Mouse (Mus musculus): ENCODE results near the gene Snx11. TPM values are rescaled to one million over a fixed set of nuclear protein-coding genes. Genes with fewer than 3 reads are reported as not detected.

The Snx11 gene
- total and polyA plus RNA-seq, 2 experiments from 2014 or later = 10.2 to 14.8 TPM

DNA sequence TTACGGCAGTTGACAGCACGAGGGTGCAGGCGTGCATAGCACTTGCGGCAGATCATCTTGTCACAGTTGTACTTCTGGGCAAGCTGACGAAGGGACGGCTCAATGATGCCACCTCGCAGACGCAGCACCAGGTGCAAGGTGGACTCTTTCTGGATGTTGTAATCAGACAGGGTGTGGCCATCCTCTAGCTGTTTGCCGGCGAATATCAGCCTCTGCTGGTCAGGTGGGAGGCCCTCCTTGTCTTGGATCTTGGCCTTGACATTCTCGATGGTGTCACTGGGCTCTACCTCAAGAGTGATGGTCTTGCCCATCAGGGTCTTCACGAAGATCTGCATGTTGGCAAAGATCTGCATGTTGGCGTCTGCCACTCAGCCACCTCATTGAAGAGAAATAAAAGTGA lies 18.1 kb upstream of the Snx11 start:
- Histone ChIP-seq H3K27ac (ENCODE audit: low read depth) (no peak overlapping the region), H3K9me3 (replicated peaks; ENCODE audit: control insufficient read depth, low read length) (no peaks in the 10 kb centered on the region), H3K4me2 (ENCODE audit: low read depth, low read length) (no peak overlapping the region), H3K9ac (replicated peaks; ENCODE audit: low read depth, low read length) (no peak overlapping the region), H3K4me3 (ENCODE audit: low read depth, low read length) (no peak overlapping the region), H3K27me3 (ENCODE audit: control insufficient read depth, insufficient read depth, low read length) (no peaks in the 10 kb centered on the region), H3K4me1 (ENCODE audit: control insufficient read depth, insufficient read depth) (peaks cover 10% of the 10 kb centered on the region), H3K36me3 (replicated peaks; ENCODE audit: control insufficient read depth, insufficient read depth, low read length) (peaks cover 7% of the 10 kb centered on the region; the same call in 1 of the 2 replicates)
- TF ChIP-seq EP300 (IDR thresholded peaks at IDR 0.05; ENCODE audit: low read depth) (no peak), CTCF (IDR thresholded peaks at IDR 0.05; ENCODE audit: low read depth) (no peak)
- ATAC-seq (ENCODE audit: insufficient read depth, low read depth) = no peak
- 91% methylated on average over 13 of the region's 13 CpGs for WGBS
- DNase-seq (ENCODE audit: low spot score) = no peak

DNA sequence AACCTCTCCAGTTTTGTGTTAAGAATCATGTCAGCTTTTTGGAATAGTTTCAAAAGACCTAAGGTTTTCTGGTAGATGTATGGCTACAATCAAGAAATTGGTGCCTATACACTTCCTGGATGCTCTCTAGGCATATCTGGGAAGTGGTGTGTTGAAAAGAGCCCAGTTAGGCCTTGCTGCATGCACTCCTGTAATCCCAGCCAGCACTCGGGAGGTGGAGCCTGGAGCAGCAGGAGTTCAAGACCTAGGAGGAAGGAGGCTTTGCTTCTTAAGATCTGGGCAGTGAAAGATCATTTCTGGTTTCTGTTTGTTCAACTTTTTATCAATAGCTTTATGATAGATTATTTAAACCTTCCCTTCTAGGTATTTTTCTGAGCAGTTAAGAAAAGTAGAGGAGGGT lies 13.3 kb upstream of the Snx11 start:
- Histone ChIP-seq H3K4me2 (ENCODE audit: low read depth, low read length) (peak overlapping the region; percentile 89), H3K9ac (replicated peaks; ENCODE audit: low read depth, low read length) (no peak overlapping the region), H3K9me3 (replicated peaks; ENCODE audit: control insufficient read depth, low read length) (no peaks in the 10 kb centered on the region), H3K27me3 (ENCODE audit: control insufficient read depth, insufficient read depth, low read length) (no peaks in the 10 kb centered on the region), H3K4me3 (ENCODE audit: low read depth, low read length) (no peak overlapping the region), H3K36me3 (replicated peaks; ENCODE audit: control insufficient read depth, insufficient read depth, low read length) (no peaks in the 10 kb centered on the region), H3K4me1 (ENCODE audit: control insufficient read depth, insufficient read depth) (peaks cover 16% of the 10 kb centered on the region), H3K27ac (ENCODE audit: low read depth) (no peak overlapping the region)
- DNase-seq (ENCODE audit: low spot score) (no peak), ATAC-seq (ENCODE audit: insufficient read depth, low read depth) (no peak)
- WGBS = 4% methylated on average over 1 of the region's 1 CpGs
- no peak for TF ChIP-seq EP300 (IDR thresholded peaks at IDR 0.05; ENCODE audit: low read depth)
- no peak for TF ChIP-seq CTCF (IDR thresholded peaks at IDR 0.05; ENCODE audit: low read depth)

DNA sequence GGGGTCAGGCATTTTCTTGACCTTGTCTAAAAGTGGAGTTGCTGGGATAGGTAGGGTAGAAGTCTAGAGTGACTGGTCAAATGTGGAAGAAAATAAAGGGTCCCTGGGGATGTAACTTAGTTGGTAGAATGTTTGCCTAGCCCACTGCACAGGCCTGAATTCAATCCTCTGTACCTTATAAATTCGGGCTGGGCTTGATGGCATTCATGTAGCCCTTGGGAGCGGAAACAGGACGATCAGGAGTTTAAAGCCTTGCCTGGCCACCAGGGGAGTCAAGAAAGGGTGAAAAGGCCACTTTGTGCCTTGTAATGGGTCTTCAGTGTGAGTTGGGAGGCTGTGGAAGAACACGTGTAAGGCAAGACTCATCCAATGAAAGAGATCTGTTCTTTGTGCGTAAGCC lies 12.6 kb upstream of the Snx11 start:
- H3K36me3 ChIP-seq (replicated peaks; ENCODE audit: control insufficient read depth, insufficient read depth, low read length) = no peaks in the 10 kb centered on the region
- peak overlapping the region; percentile 98 for H3K4me3 ChIP-seq (ENCODE audit: low read depth, low read length)
- peak overlapping the region; percentile 89 for H3K4me2 ChIP-seq (ENCODE audit: low read depth, low read length)
- H3K4me1 ChIP-seq (ENCODE audit: control insufficient read depth, insufficient read depth) = peaks cover 16% of the 10 kb centered on the region
- H3K27me3 ChIP-seq (ENCODE audit: control insufficient read depth, insufficient read depth, low read length) = no peaks in the 10 kb centered on the region
- no peak for ATAC-seq (ENCODE audit: insufficient read depth, low read depth)
- TF ChIP-seq EP300 (IDR thresholded peaks at IDR 0.05; ENCODE audit: low read depth) = no peak
- no peak for TF ChIP-seq CTCF (IDR thresholded peaks at IDR 0.05; ENCODE audit: low read depth)
- peak; percentile 20 for DNase-seq (ENCODE audit: low spot score)
- peak overlapping the region; percentile 83 for H3K9ac ChIP-seq (replicated peaks; ENCODE audit: low read depth, low read length)
- peak overlapping the region; percentile 90 for H3K27ac ChIP-seq (ENCODE audit: low read depth)
- no peaks in the 10 kb centered on the region for H3K9me3 ChIP-seq (replicated peaks; ENCODE audit: control insufficient read depth, low read length)
- WGBS = 13% methylated on average over 5 of the region's 5 CpGs

DNA sequence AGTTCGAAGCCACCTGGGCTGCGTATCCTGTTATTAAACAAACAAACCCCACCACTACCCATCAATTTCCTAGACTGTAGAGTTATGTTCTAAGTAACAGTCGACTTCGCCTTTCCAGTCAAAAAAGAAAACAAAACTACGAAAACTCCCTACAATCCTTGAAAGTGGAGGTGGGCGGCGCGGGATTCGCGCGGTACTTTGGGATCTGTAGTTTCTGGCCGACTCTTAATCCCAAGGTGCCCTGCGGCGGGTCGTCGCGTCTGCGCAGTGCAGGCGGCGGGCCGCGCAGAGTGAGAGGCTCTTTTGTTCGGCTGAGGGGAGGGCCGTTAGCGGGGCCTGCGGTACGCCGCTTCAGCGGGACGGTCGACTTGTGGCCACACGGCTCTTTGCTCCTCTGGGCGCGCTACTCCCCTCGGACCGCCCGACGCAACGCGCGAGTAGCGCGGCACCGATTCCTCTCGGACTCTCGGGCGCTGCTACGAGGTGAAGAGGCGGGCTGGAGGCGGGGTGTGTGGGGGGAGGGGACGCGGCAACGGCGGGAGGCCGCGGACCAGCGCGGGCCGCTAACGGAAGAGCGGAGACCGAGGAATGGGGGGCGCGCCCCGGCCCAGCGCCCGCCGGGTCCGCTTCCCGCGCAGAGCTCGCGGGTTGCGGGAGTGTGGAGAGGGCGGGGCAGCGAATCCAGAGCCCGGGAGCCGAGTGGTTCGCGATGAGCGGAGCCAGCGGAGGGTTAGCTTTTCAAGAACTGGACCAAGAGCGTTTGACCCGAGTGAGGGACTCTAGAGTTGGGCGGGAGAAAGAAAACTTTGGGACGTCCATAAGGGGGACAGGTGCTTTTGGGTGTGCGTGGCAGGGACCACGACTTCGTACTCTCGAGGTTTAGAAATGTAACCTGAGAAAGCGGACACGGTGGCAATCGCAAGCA lies 11.8 kb upstream of the Snx11 start, which contains the start of gene Cbx1:
Gene Cbx1, plus strand, starts transcription at position 257 of the 925 bp plus-strand sequence.
- DNase-seq (ENCODE audit: low spot score) = peak; percentile 89
- Histone ChIP-seq H3K4me1 (ENCODE audit: control insufficient read depth, insufficient read depth) (peaks cover 16% of the 10 kb centered on the region), H3K36me3 (replicated peaks; ENCODE audit: control insufficient read depth, insufficient read depth, low read length) (no peaks in the 10 kb centered on the region), H3K27ac (ENCODE audit: low read depth) (peak within 1 kb of the TSS; percentile 90), H3K27me3 (ENCODE audit: control insufficient read depth, insufficient read depth, low read length) (no peaks in the 10 kb centered on the region), H3K9me3 (replicated peaks; ENCODE audit: control insufficient read depth, low read length) (no peaks in the 10 kb centered on the region), H3K4me2 (ENCODE audit: low read depth, low read length) (peak within 1 kb of the TSS; percentile 89), H3K9ac (replicated peaks; ENCODE audit: low read depth, low read length) (peak within 1 kb of the TSS; percentile 83), H3K4me3 (ENCODE audit: low read depth, low read length) (peak within 1 kb of the TSS; percentile 98)
- ATAC-seq (ENCODE audit: insufficient read depth, low read depth) = peak; percentile 99
- under 1% methylated on average over 72 of the region's 93 CpGs for WGBS
- TF ChIP-seq EP300 (IDR thresholded peaks at IDR 0.05; ENCODE audit: low read depth) (no peak), CTCF (IDR thresholded peaks at IDR 0.05; ENCODE audit: low read depth) (no peak)

DNA sequence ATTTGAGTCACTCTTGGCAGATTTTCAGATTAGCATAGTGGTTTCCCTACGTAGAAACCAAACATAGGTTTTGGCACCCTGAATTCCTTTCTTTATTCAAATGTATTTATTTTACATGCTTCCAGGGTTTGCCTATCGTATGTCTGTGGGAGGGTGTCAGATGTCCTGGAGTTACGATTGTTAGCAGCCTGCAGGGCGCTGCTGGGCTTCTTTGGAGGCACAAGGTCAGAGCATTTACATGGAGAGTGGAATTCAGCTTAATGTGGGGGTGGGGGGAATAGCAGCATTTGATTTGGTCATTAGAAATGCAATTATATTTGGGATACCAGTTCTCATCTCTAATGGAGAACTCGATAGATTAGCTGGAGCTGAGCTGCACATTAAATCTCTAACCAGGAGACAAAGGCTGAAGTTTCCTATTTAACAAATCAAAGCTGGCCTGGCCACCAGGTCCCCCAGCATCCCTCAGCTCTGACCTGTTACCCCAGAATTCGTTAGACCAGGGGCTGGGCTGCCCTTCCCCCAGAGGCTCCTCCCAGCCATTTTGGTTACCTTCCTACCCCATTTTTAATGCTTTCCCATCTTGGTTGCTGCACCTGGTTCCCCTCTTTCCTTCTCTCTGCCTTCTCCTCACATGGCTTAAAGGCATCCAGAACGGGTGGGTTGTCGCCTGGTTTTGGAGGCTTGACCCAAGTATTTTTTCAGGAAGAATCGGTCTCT lies 9.5 kb upstream of the Snx11 start:
- 36% methylated on average over 9 of the region's 9 CpGs for WGBS
- H3K4me1 ChIP-seq (ENCODE audit: control insufficient read depth, insufficient read depth) = peaks cover 10% of the 10 kb centered on the region
- H3K27me3 ChIP-seq (ENCODE audit: control insufficient read depth, insufficient read depth, low read length) = no peaks in the 10 kb centered on the region
- no peak overlapping the region for H3K27ac ChIP-seq (ENCODE audit: low read depth)
- H3K4me2 ChIP-seq (ENCODE audit: low read depth, low read length) = no peak overlapping the region
- H3K36me3 ChIP-seq (replicated peaks; ENCODE audit: control insufficient read depth, insufficient read depth, low read length) = no peaks in the 10 kb centered on the region
- no peak overlapping the region for H3K9ac ChIP-seq (replicated peaks; ENCODE audit: low read depth, low read length)
- ATAC-seq (ENCODE audit: insufficient read depth, low read depth) (no peak), DNase-seq (ENCODE audit: low spot score) (no peak)
- no peaks in the 10 kb centered on the region for H3K9me3 ChIP-seq (replicated peaks; ENCODE audit: control insufficient read depth, low read length)
- no peak overlapping the region for H3K4me3 ChIP-seq (ENCODE audit: low read depth, low read length)
- no peak for TF ChIP-seq CTCF (IDR thresholded peaks at IDR 0.05; ENCODE audit: low read depth)
- TF ChIP-seq EP300 (IDR thresholded peaks at IDR 0.05; ENCODE audit: low read depth) = no peak
